In genomic region chr9:114583812-114584182, GRCm38 (mm10) we compare ENCODE assay signal across 8 mouse cellular contexts. TPM values are rescaled to one million over a fixed set of nuclear protein-coding genes. Genes with fewer than 3 reads are reported as not detected.
A peak's percentile ranks its signal among the peaks of the same experiment; 100 is the strongest.
DNase-seq lines count a peak whose midpoint lies in the region; ATAC-seq and TF ChIP-seq lines count a peak whose summit lies in the region.

No protein-coding gene starts in this region.

- DNase-seq in MN1 (ENCODE audit: low spot score), result peak; percentile 77
- DNase-seq in cerebellum, adult 18-20 months, result peak; percentile 59 to 69
- peak; percentile 76 for DNase-seq in forebrain, postnatal 0 days
- peak; percentile 82 for DNase-seq in hindbrain, embryonic 10.5 days (ENCODE audit: low spot score)
- DNase-seq in layer of hippocampus, postnatal 36 days, result peak; percentile 55
- peak; percentile 76 for DNase-seq in lung, postnatal 14 days
- peak; percentile 86 for DNase-seq in retina, postnatal 1 day
- DNase-seq in urinary bladder, postnatal 25 days (ENCODE audit: low spot score), result peak; percentile 70

- 2% methylated on average over 23 of the region's 23 CpGs for whole genome bisulfite sequencing in forebrain, postnatal 0 days
- 2% methylated on average over 23 of the region's 23 CpGs for WGBS in hindbrain, embryonic 10.5 days

- peak overlapping the region; percentile 41; the same call in 1 of the 2 replicates for H3K9ac ChIP-seq in forebrain, postnatal 0 days

- peak; percentile 62; the same call in 1 of the 2 replicates for ATAC-seq in forebrain, postnatal 0 days

- peak overlapping the region; percentile 51 for H3K4me2 ChIP-seq in forebrain, postnatal 0 days (ENCODE audit: low read depth)

- no peaks in the 10 kb centered on the region for H3K9me3 ChIP-seq in forebrain, postnatal 0 days (ENCODE audit: low read length)
- no peaks in the 10 kb centered on the region for H3K9me3 ChIP-seq in hindbrain, embryonic 10.5 days

- H3K4me3 ChIP-seq in forebrain, postnatal 0 days (ENCODE audit: low read depth, low read length), result peak overlapping the region; percentile 25
- peak overlapping the region; percentile 52 for H3K4me3 ChIP-seq in hindbrain, embryonic 10.5 days

- H3K36me3 ChIP-seq in forebrain, postnatal 0 days (ENCODE audit: insufficient read depth), result peaks cover 14% of the 10 kb centered on the region
- peaks cover 34% of the 10 kb centered on the region for H3K36me3 ChIP-seq in hindbrain, embryonic 10.5 days

- TF ChIP-seq CTCF in forebrain, postnatal 0 days (IDR thresholded peaks at IDR 0.05; ENCODE audit: low read depth), result peak; percentile 86

- no peaks in the 10 kb centered on the region for H3K4me1 ChIP-seq in forebrain, postnatal 0 days (ENCODE audit: insufficient read depth)
- H3K4me1 ChIP-seq in hindbrain, embryonic 10.5 days (replicated peaks), result peaks cover 16% of the 10 kb centered on the region

- no peaks in the 10 kb centered on the region for H3K27me3 ChIP-seq in forebrain, postnatal 0 days (ENCODE audit: insufficient read depth, low read length)
- no peaks in the 10 kb centered on the region for H3K27me3 ChIP-seq in hindbrain, embryonic 10.5 days (ENCODE audit: insufficient read depth, poor library complexity, severe bottlenecking)

- no peak overlapping the region for H3K27ac ChIP-seq in forebrain, postnatal 0 days (ENCODE audit: low read depth, low read length)
- peak overlapping the region; percentile 84 for H3K27ac ChIP-seq in hindbrain, embryonic 10.5 days

RNA-seq across cellular contexts. Expression of gene Trim71, which starts 19.6 kb away (rescaled TPM):
- 0.08 and 0.19 TPM in 2 replicates for total RNA-seq in forebrain, postnatal 0 days (2014; rRNA removed)
- 0.10 and 0.13 TPM in 2 replicates for polyA plus RNA-seq in forebrain, postnatal 0 days (2015; fragmentation: Nextera tagmentation; extraction: Ambion mirVana)
- 3.8 and 8.3 TPM in 2 replicates for polyA plus RNA-seq in hindbrain, embryonic 10.5 days (2016; fragmentation: Nextera tagmentation; extraction: Ambion mirVana)
- total RNA-seq in layer of hippocampus, postnatal 36 days (2021), result 1 to 10 TPM; 1.1 to 1.5 TPM

RNA-seq across cellular contexts. Expression of gene Cnot10, which starts 56.2 kb away (rescaled TPM):
- 45.2 and 50.6 TPM in 2 replicates for total RNA-seq in forebrain, postnatal 0 days (2014; rRNA removed)
- polyA plus RNA-seq in forebrain, postnatal 0 days (2015; fragmentation: Nextera tagmentation; extraction: Ambion mirVana), result 44.4 and 47.1 TPM in 2 replicates
- 67.4 and 68.7 TPM in 2 replicates for polyA plus RNA-seq in hindbrain, embryonic 10.5 days (2016; fragmentation: Nextera tagmentation; extraction: Ambion mirVana)
- 10 to 100 TPM; 56.1 to 57.3 TPM for total RNA-seq in layer of hippocampus, postnatal 36 days (2021)
